Comparison of ENCODE assay signal across 23 mouse cellular contexts in the genomic region with DNA sequence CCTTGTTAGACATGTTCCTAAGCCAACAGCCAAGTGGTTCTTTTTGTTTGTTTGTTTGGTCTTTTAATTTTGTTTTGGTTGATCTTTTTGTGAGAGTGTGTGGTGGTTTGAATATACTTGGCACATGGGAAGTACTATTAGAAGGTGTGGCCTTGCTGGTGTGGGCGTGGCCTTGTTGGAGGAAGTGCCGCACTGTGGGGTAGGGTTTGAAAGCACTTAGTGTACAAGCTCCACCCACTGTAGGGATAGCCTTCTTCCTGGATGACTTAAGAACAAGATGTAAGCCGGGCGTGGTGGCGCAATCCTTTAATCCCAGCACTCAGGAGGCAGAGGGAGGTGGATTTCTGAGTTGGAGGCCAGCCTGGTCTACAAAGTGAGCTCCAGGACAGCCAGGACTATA.
DNase-seq lines count a peak whose midpoint lies in the region; ATAC-seq and TF ChIP-seq lines count a peak whose summit lies in the region.
"Had no signal": no experiment of that assay in that cellular context is flagged by ENCODE, and none has a peak within 500 bp of the region (broad histone marks: within the 10 kb centered on the region; RNA-seq: fewer than 3 reads in every experiment).

No protein-coding gene starts in this region.

- no peak for TF ChIP-seq CTCF in liver, adult 2 months (IDR thresholded peaks at IDR 0.05; ENCODE audit: low read depth, low read length)
- TF ChIP-seq CTCF in MEL (IDR thresholded peaks at IDR 0.05 in 2 of 3, conservative IDR thresholded peaks at IDR 0.05 in 1 of 3; ENCODE audit: control insufficient read depth in 1 of 3, insufficient read depth in 1 of 3, low read depth in 2 of 3, low read length in 3 of 3, poor library complexity in 1 of 3, severe bottlenecking in 1 of 3), result no peak

- 89% methylated on average over 5 of the region's 5 CpGs for WGBS in liver, adult 2 months
- WGBS in liver, embryonic 11.5 days, result 79% methylated on average over 5 of the region's 5 CpGs

- no peaks in the 10 kb centered on the region for H3K9me3 ChIP-seq in liver, embryonic 11.5 days (ENCODE audit: control insufficient read depth, low read length)
- H3K9me3 ChIP-seq in MEL (replicated peaks; ENCODE audit: insufficient read depth, low read length), result no peaks in the 10 kb centered on the region
- H3K9me3 ChIP-seq: embryonic facial prominence, embryonic 12.5 days; G1E; intestine, embryonic 15.5 days had no signal

- no peak for TF ChIP-seq RAD21 in MEL (IDR thresholded peaks at IDR 0.05; ENCODE audit: low read depth, low read length)

- H3K4me3 ChIP-seq in liver, adult 2 months (ENCODE audit: insufficient read depth, low read depth, low read length), result no peak overlapping the region
- no peak overlapping the region for H3K4me3 ChIP-seq in liver, embryonic 11.5 days (ENCODE audit: low read depth, low read length)
- no peak overlapping the region for H3K4me3 ChIP-seq in MEL (ENCODE audit: control insufficient read depth in 1 of 2, insufficient read depth in 1 of 2, low read depth in 2 of 2, low read length in 2 of 2)
- H3K4me3 ChIP-seq: embryonic facial prominence, embryonic 12.5 days; intestine, embryonic 15.5 days; layer of hippocampus, adult 2 months; megakaryocyte, embryonic 14.5 days had no signal

- H3K27ac ChIP-seq in liver, adult 2 months (replicated peaks; ENCODE audit: insufficient read depth, low read depth, low read length), result no peak overlapping the region
- no peak overlapping the region for H3K27ac ChIP-seq in liver, embryonic 11.5 days (ENCODE audit: low read depth, low read length)
- H3K27ac ChIP-seq in MEL (ENCODE audit: control insufficient read depth, low read depth, low read length), result no peak overlapping the region
- H3K27ac ChIP-seq: embryonic facial prominence, embryonic 12.5 days; intestine, embryonic 15.5 days; layer of hippocampus, adult 2 months had no signal

- no peaks in the 10 kb centered on the region for H3K27me3 ChIP-seq in liver, adult 2 months (ENCODE audit: control insufficient read depth, insufficient read depth, low read length)
- no peaks in the 10 kb centered on the region for H3K27me3 ChIP-seq in liver, embryonic 11.5 days (replicated peaks; ENCODE audit: control insufficient read depth, insufficient read depth, low read length)
- H3K27me3 ChIP-seq in MEL (ENCODE audit: control insufficient read depth in 1 of 2, insufficient read depth in 2 of 2, low read length in 2 of 2), result no peaks in the 10 kb centered on the region
- H3K27me3 ChIP-seq: embryonic facial prominence, embryonic 12.5 days; intestine, embryonic 15.5 days; megakaryocyte, embryonic 14.5 days had no signal

- no peak for TF ChIP-seq EP300 in MEL (IDR thresholded peaks at IDR 0.05; ENCODE audit: low read depth in 1 of 2, low read length in 2 of 2)

- no peaks in the 10 kb centered on the region for H3K79me2 ChIP-seq in liver, adult 2 months (ENCODE audit: control insufficient read depth, insufficient read depth, low read length)
- H3K79me2 ChIP-seq in MEL (ENCODE audit: control insufficient read depth, insufficient read depth, low read length, poor library complexity), result no peaks in the 10 kb centered on the region

- no peak overlapping the region for H3K9ac ChIP-seq in liver, adult 2 months (ENCODE audit: low read depth, low read length)
- H3K9ac ChIP-seq in liver, embryonic 11.5 days (ENCODE audit: low read depth, low read length), result no peak overlapping the region
- no peak overlapping the region for H3K9ac ChIP-seq in MEL (ENCODE audit: control insufficient read depth, low read depth, low read length, poor library complexity, severe bottlenecking)
- H3K9ac ChIP-seq: embryonic facial prominence, embryonic 12.5 days; forebrain, postnatal 0 days; intestine, embryonic 15.5 days had no signal

- DNase-seq in liver, adult 2 months (ENCODE audit: extremely low read depth, low read depth, low spot score), result peak; percentile 4
- DNase-seq in liver, embryonic 11.5 days (ENCODE audit: low spot score), result no peak
- DNase-seq in MEL (ENCODE audit: low read depth, low spot score), result peak; percentile 28
- peak; percentile 19 for DNase-seq in yolk sac, embryonic 10.5 days (ENCODE audit: low spot score)
- DNase-seq in gastrocnemius, postnatal 4 days (ENCODE audit: low spot score in 2 of 2), result no peak
- DNase-seq in spleen, adult 18-20 months, result no peak
- DNase-seq in adrenal gland, postnatal 10 days, result no peak
- DNase-seq: cerebellum, adult 11-12 months; cerebellum, postnatal 10 days; forebrain, postnatal 0 days; gastrocnemius, postnatal 25 days; kidney, postnatal 25 days; lung, adult 18-20 months; lung, postnatal 10 days; midbrain, embryonic 14.5 days had no signal

- ATAC-seq in liver, embryonic 11.5 days (replicated peaks; ENCODE audit: low FRiP score), result no peak
- peak; percentile 98 for ATAC-seq in granulocyte monocyte progenitor cell, adult 5-6 weeks (replicated peaks; ENCODE audit: poor library complexity, severe bottlenecking)
- ATAC-seq: forebrain, postnatal 0 days; hindbrain, embryonic 16.5 days; intestine, embryonic 15.5 days had no signal

- no peak overlapping the region for H3K4me2 ChIP-seq in liver, embryonic 11.5 days
- H3K4me2 ChIP-seq: embryonic facial prominence, embryonic 12.5 days; heart, embryonic 11.5 days; intestine, embryonic 15.5 days had no signal

- H3K4me1 ChIP-seq in liver, adult 2 months (ENCODE audit: control insufficient read depth, insufficient read depth, low read length), result no peaks in the 10 kb centered on the region
- no peaks in the 10 kb centered on the region for H3K4me1 ChIP-seq in liver, embryonic 11.5 days (replicated peaks; ENCODE audit: control insufficient read depth, insufficient read depth, low read length)
- H3K4me1 ChIP-seq in MEL (ENCODE audit: control insufficient read depth in 1 of 2, insufficient read depth in 2 of 2, low read length in 2 of 2), result no peaks in the 10 kb centered on the region
- H3K4me1 ChIP-seq: embryonic facial prominence, embryonic 12.5 days; intestine, embryonic 15.5 days; megakaryocyte, embryonic 14.5 days had no signal

- TF ChIP-seq POLR2A in liver, adult 2 months (IDR thresholded peaks at IDR 0.05; ENCODE audit: extremely low read depth, insufficient read depth, low read length), result no peak
- no peak for TF ChIP-seq POLR2A in MEL (IDR thresholded peaks at IDR 0.05; ENCODE audit: control insufficient read depth in 1 of 2, insufficient read depth in 1 of 2, low read depth in 1 of 2, low read length in 2 of 2, poor library complexity in 1 of 2)

- H3K36me3 ChIP-seq in liver, adult 2 months (ENCODE audit: control insufficient read depth, insufficient read depth, low read length), result no peaks in the 10 kb centered on the region
- no peaks in the 10 kb centered on the region for H3K36me3 ChIP-seq in liver, embryonic 11.5 days (ENCODE audit: control insufficient read depth, insufficient read depth, low read length)
- H3K36me3 ChIP-seq in MEL (ENCODE audit: control insufficient read depth in 1 of 2, insufficient read depth in 2 of 2, low read length in 2 of 2), result no peaks in the 10 kb centered on the region
- H3K36me3 ChIP-seq: embryonic facial prominence, embryonic 12.5 days; G1E; intestine, embryonic 15.5 days had no signal

TF ChIP-seq in MEL, 35 proteins besides CTCF, POLR2A, EP300 and RAD21:
- TF ChIP-seq ZKSCAN1 (IDR thresholded peaks at IDR 0.05; ENCODE audit: low read depth, low read length) (no peak), MAZ (IDR thresholded peaks at IDR 0.05; ENCODE audit: low read depth, low read length) (no peak), ZNF384 (IDR thresholded peaks at IDR 0.05; ENCODE audit: low read depth, low read length) (no peak), E2F4 (IDR thresholded peaks at IDR 0.05; ENCODE audit: borderline replicate concordance, low read depth, low read length) (no peak), ZC3H11A (IDR thresholded peaks at IDR 0.05; ENCODE audit: low read depth, low read length) (no peak), MYC (IDR thresholded peaks at IDR 0.05; ENCODE audit: low read depth, low read length) (no peak), MAFK (IDR thresholded peaks at IDR 0.05; ENCODE audit: borderline replicate concordance, low read depth, low read length) (no peak), RCOR1 (IDR thresholded peaks at IDR 0.05; ENCODE audit: low read depth, low read length) (no peak), CHD2 (IDR thresholded peaks at IDR 0.05; ENCODE audit: low read length) (no peak), HCFC1 (IDR thresholded peaks at IDR 0.05; ENCODE audit: low read depth, low read length) (no peak), NRF1 (IDR thresholded peaks at IDR 0.05; ENCODE audit: insufficient read depth, low read depth, low read length, poor library complexity, severe bottlenecking) (no peak), GABPA (IDR thresholded peaks at IDR 0.05; ENCODE audit: low read depth, low read length) (no peak), ZMIZ1 (IDR thresholded peaks at IDR 0.05; ENCODE audit: low read depth, low read length) (no peak), ELF1 (IDR thresholded peaks at IDR 0.05; ENCODE audit: low read depth, low read length) (no peak), GATA1 (IDR thresholded peaks at IDR 0.05; ENCODE audit: low read depth, low read length) (no peak)
TF ChIP-seq in MEL: peak in this region for 0.

Comparison
In these comparisons a context has a peak if more than half of its experiments do, and no peak if none do; other contexts are left out.
1. DNase-seq: peak in liver, adult 2 months (single experiment), MEL (single experiment) and yolk sac, embryonic 10.5 days (single experiment); none in liver, embryonic 11.5 days (single experiment), gastrocnemius, postnatal 4 days (0 of 2), spleen, adult 18-20 months (0 of 2) and adrenal gland, postnatal 10 days (single experiment).